Mouse (Mus musculus) G1E (cell line): ENCODE measurements around the gene Tex52. TPM values are rescaled to one million over a fixed set of nuclear protein-coding genes. Genes with fewer than 3 reads are reported as not detected.

Source experiments
- ATAC-seq: 2 replicates; pipeline ENCODE4 v1.8.0; 2016; ENCODE audit warnings: mild to moderate bottlenecking; ENCODE audit not compliant: insufficient number of reproducible peaks, poor library complexity, low FRiP score, severe bottlenecking; ENCODE audit errors: extremely low read depth
- DNase-seq: peaks from one replicate; pipeline ENCODE4 v3.0.0; 2012; ENCODE audit warnings: low spot score
- H3K27me3 ChIP-seq: 2 replicates; pipeline ENCODE4 v1.6.1; 2012; ENCODE audit warnings: mild to moderate bottlenecking, low read length, inconsistent platforms; ENCODE audit not compliant: insufficient read depth
- H3K36me3 ChIP-seq: replicated peaks from 2 replicates; pipeline ENCODE3; 2012; ENCODE audit warnings: mild to moderate bottlenecking, inconsistent platforms
- H3K4me1 ChIP-seq: 2 replicates; pipeline ENCODE4 v1.6.1; 2012; ENCODE audit warnings: low read depth, low read length, inconsistent platforms, mixed read lengths; ENCODE audit not compliant: insufficient read depth
- H3K4me3 ChIP-seq: 2 replicates; pipeline ENCODE4 v1.5.1; 2012; ENCODE audit warnings: low read depth, mild to moderate bottlenecking, inconsistent platforms, low read length, moderate library complexity, mixed read lengths
- H3K9me3 ChIP-seq: replicated peaks from 2 replicates; pipeline ENCODE4 v1.6.1; 2012; ENCODE audit warnings: inconsistent platforms
- CTCF ChIP-seq: IDR thresholded peaks from 2 replicates; pipeline ENCODE4 v1.5.1; 2012; ENCODE audit warnings: low read depth, low read length, inconsistent platforms, mixed read lengths
- GATA1 ChIP-seq: IDR thresholded peaks from 2 replicates; pipeline ENCODE4 v1.6.1; 2012; ENCODE audit warnings: borderline replicate concordance, low read length, inconsistent platforms, mixed read lengths
- GATA2 ChIP-seq: IDR thresholded peaks from 2 replicates; pipeline ENCODE4 v1.6.1; 2012; ENCODE audit warnings: low read depth, low read length, inconsistent platforms, borderline replicate concordance
- POLR2AphosphoS5 ChIP-seq: IDR thresholded peaks from 2 replicates; pipeline ENCODE4 v1.6.1; 2012; ENCODE audit warnings: low read depth, low read length, inconsistent platforms; ENCODE audit not compliant: insufficient replicate concordance
- TAL1 ChIP-seq: conservative IDR thresholded peaks from 2 replicates; pipeline ENCODE4 v1.6.1; 2012; ENCODE audit warnings: low read depth, low read length, inconsistent platforms, mixed read lengths
- polyA plus RNA-seq: library from polyadenylated mRNA; stranded (reverse); fragments of >175 nt; gene quantifications from 2 replicates; pipeline ENCODE4 v1.2.3, GENCODE M21; 2012
- total RNA-seq, 2 experiments: library from RNA; stranded (forward) in 1 of 2; stranded (reverse) in 1 of 2; fragments of 200-1000 nt in 1 of 2; fragments of >200 nt in 1 of 2; fragmentation: Nextera tagmentation in 1 of 2; gene quantifications; 2 replicates each; pipeline ENCODE4 v1.2.3; 2014 to 2017

Gene Tex52
- total and polyA plus RNA-seq, 3 experiments: 0.11 TPM; not detected in 2

DNA sequence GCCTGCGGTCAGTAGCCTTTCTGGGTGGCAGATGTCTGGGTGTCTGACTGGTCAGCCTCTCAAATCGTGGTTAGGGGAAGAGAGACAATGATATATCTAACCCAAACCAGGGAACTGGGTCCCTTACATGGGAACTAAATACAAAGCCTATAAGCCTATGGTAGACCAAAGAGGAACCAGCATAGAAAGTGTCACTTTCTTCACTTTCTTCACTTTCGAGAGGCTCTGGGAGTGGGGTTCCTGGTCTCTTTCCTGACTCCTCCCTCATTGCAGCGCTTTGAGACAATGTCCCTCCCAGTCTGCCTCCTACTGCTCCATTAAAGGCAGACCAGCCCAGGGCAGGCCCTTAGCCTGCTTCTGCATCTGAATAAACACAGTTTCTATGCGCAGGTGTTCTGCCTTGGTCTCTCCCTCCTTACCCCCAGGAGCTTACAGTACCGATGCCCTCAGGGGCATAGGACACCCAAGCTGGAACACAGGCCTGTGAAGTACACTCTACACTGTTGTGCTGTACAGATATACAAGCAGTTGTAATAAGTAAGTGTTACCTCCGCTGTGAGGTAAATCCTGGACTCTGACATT, 33.4 kb downstream of the Tex52 start:
- no peak for TF ChIP-seq TAL1
- no peak for TF ChIP-seq GATA1
- no peak for TF ChIP-seq POLR2AphosphoS5
- no peak for TF ChIP-seq GATA2
- no peak for TF ChIP-seq CTCF
- H3K36me3 ChIP-seq: peaks cover 78% of the 10 kb centered on the region
- no peaks in the 10 kb centered on the region for H3K9me3 ChIP-seq
- DNase-seq (no peak), ATAC-seq (no peak)
- no peaks in the 10 kb centered on the region for H3K4me1 ChIP-seq
- no peaks in the 10 kb centered on the region for H3K27me3 ChIP-seq
- H3K4me3 ChIP-seq: no peak overlapping the region

DNA sequence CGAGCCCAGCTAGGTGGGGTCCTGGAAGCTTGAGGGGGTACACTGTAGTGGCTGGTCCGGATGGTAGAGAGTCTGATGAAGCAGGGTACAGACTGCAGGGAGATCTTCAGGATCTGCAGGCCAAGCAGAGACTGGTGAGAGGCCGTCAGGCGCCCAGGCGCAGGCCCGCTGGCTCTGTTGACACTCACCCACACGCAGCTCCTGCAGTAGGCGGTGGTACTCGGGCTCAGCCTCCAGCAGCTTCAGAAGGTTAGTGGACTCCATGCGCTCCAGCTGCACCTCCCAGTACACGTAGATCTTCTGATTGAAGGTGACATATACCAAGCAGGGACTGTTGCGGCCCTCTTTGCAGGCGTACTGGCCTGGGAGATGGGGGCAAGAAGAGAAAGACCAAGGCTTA, 35.0 kb downstream of the Tex52 start:
- DNase-seq: no peak
- no peak for ATAC-seq
- Histone ChIP-seq H3K4me3 (no peak overlapping the region), H3K36me3 (peaks cover 92% of the 10 kb centered on the region), H3K9me3 (no peaks in the 10 kb centered on the region), H3K27me3 (no peaks in the 10 kb centered on the region), H3K4me1 (no peaks in the 10 kb centered on the region)
- no peak for TF ChIP-seq CTCF
- TF ChIP-seq POLR2AphosphoS5: no peak
- no peak for TF ChIP-seq GATA1
- TF ChIP-seq TAL1: no peak
- no peak for TF ChIP-seq GATA2

DNA sequence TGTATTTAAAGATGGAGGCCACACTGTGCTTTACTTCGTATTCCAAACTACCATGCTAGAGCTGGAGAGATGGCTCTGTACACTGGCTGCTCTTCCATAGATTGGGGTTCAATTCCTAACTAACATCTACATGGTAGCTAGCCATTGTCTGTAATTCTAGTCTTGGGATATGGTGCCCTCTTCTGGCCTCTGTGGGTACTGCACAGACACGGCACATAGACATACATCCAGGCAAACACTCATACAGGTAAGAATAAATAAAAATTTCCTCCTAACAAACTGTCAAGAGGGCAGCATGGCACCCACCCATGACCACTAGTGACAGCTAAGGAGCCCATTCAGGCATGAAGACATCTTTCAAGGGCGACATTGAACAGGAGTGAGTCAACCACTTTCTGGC, 35.9 kb downstream of the Tex52 start:
- no peak overlapping the region for H3K4me3 ChIP-seq
- DNase-seq: peak; percentile 51
- no peaks in the 10 kb centered on the region for H3K9me3 ChIP-seq
- ATAC-seq: peak; percentile 64; the same call in 1 of the 2 replicates
- TF ChIP-seq POLR2AphosphoS5 (no peak), CTCF (peak; percentile 73), TAL1 (no peak)
- H3K27me3 ChIP-seq: no peaks in the 10 kb centered on the region
- H3K4me1 ChIP-seq: no peaks in the 10 kb centered on the region
- peaks cover 95% of the 10 kb centered on the region for H3K36me3 ChIP-seq

DNA sequence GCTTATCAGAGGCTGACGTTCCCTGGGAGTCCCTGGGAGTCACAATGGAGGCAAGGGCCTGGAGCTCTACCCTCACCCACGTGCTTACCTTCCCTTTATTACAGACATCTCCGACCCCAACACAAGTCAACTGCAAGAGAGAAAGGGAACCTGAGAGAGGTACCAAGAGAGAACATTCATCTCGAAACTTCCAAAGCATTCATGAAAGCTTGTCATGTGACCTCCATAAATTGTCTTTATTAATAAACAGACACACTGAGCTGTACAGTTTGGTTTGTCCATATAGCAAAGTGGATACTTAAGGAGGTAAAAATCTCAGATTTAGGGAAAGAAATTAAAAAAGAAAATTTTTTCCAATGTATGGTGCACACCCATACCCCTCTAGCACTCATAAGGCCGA, 40.9 kb downstream of the Tex52 start:
- TF ChIP-seq GATA2 (no peak), GATA1 (no peak), POLR2AphosphoS5 (no peak), CTCF (no peak), TAL1 (no peak)
- ATAC-seq: no peak
- H3K4me1 ChIP-seq: 0 out of 2 replicates have a peak, but pooled peaks cover 2% of the 10 kb centered on the region
- H3K27me3 ChIP-seq: no peaks in the 10 kb centered on the region
- no peak overlapping the region for H3K4me3 ChIP-seq
- H3K9me3 ChIP-seq: no peaks in the 10 kb centered on the region
- DNase-seq: no peak
- H3K36me3 ChIP-seq: peaks cover 80% of the 10 kb centered on the region

DNA sequence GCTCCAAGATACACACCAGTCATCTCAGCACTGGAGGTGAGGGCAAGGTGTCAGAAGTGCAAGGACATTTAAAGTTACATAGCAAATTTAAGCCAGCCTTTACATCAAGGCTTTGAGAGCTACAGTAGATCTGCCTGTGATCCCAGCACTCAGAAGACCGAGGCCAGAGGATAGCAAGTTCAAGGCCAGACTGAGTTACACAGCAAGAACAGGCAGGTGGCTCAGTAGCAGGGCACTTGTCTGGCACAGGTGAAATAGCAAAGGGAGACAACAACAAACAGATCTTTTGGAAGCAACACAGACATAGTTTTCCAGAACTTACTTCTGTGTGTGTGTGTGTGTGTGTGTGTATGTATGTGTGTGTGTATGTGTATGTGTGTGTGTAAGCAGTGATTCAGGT, 42.8 kb downstream of the Tex52 start:
- H3K4me1 ChIP-seq: peaks cover 12% of the 10 kb centered on the region; the same call in 1 of the 2 replicates
- no peaks in the 10 kb centered on the region for H3K9me3 ChIP-seq
- TF ChIP-seq CTCF (no peak), GATA1 (no peak), POLR2AphosphoS5 (no peak), TAL1 (no peak), GATA2 (no peak)
- H3K36me3 ChIP-seq: peaks cover 68% of the 10 kb centered on the region
- H3K4me3 ChIP-seq: no peak overlapping the region
- no peak for DNase-seq
- H3K27me3 ChIP-seq: no peaks in the 10 kb centered on the region
- ATAC-seq: no peak

DNA sequence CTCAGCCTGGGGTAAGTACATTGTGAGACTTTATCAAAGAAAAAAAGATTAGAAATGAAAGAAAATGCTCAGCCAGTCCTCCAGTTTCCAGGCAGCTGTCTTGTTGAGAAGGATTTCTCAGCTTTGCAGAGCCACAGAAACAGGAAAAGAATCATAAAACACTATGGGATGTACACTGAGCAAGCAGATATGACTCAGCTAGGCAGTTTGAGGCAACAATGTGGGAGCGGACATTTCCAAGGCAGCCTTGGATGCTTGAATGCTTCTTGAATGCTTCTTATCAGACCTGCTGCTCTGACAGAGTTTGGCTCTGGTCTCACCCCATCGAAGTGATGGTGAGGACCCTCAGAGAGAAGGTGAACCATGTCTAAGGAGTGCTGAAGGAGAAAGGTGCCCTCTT, 45.8 kb downstream of the Tex52 start:
- Histone ChIP-seq H3K4me1 (peaks cover 24% of the 10 kb centered on the region; the same call in 1 of the 2 replicates), H3K4me3 (no peak overlapping the region), H3K9me3 (no peaks in the 10 kb centered on the region), H3K27me3 (no peaks in the 10 kb centered on the region), H3K36me3 (peaks cover 48% of the 10 kb centered on the region)
- TF ChIP-seq TAL1 (no peak), GATA2 (no peak), POLR2AphosphoS5 (no peak), CTCF (no peak), GATA1 (no peak)
- DNase-seq: no peak
- ATAC-seq: no peak

DNA sequence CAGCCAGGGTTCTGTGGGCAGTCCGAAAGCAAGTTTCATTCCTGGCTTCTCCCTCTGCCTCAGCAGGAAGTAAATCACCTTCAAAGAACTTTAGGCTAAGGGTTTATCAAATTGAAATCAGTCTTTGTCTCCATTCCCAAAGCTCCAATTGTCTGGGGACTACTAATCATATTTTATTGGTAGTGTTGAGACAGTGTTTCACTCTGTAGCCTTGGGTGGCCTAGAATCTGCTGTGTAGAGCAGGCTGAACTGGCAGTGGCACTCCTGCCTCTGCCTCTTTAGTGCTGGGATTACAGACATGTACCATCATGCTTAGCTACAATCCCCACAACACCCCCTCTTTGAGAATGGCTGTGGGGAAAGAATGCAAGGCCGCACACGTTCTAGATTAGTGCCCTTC, 46.2 kb downstream of the Tex52 start:
- TF ChIP-seq CTCF: no peak
- TF ChIP-seq TAL1: no peak
- no peak for TF ChIP-seq POLR2AphosphoS5
- TF ChIP-seq GATA1: no peak
- TF ChIP-seq GATA2: no peak
- DNase-seq: no peak
- H3K4me1 ChIP-seq: peaks cover 25% of the 10 kb centered on the region; the same call in 1 of the 2 replicates
- no peaks in the 10 kb centered on the region for H3K27me3 ChIP-seq
- H3K36me3 ChIP-seq: peaks cover 48% of the 10 kb centered on the region
- no peak for ATAC-seq
- no peak overlapping the region for H3K4me3 ChIP-seq
- no peaks in the 10 kb centered on the region for H3K9me3 ChIP-seq
